Mouse (Mus musculus): ENCODE data around the gene Rsph14. TPM values are rescaled to one million over a fixed set of nuclear protein-coding genes. Genes with fewer than 3 reads are reported as not detected.
"Not testable (repeated sequence)": the region's sequence is repeated elsewhere in the genome, so short reads cannot be mapped to it uniquely, and the experiment has no call there.

Gene Rsph14
- total and polyA plus RNA-seq, 3 experiments, result not detected

DNA sequence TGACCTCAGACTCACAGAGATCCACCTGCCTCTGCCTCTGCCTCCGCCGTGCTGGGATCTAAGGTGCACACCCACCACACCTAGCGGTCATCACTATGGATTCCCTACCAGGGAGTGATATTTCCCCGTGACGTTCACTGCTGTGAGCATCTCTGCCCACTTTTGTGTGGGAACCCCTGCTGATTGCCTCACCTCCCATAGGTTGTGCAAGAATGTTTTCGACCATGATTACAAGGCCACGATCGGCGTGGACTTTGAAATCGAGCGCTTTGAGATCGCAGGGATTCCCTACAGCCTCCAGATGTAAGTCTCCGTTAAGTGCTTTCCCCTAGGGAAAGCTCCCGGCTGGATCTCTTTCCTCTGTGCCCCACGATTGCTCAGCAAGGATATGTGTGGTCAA, 13.4 kb upstream of the Rsph14 start:
- DNase-seq (ENCODE audit: low read depth, low spot score), result no peak
- no peaks in the 10 kb centered on the region for H3K27me3 ChIP-seq (ENCODE audit: control insufficient read depth in 1 of 2, insufficient read depth in 2 of 2, low read length in 2 of 2)
- H3K27ac ChIP-seq (ENCODE audit: control insufficient read depth, low read depth, low read length), result no peak overlapping the region
- no peaks in the 10 kb centered on the region for H3K9me3 ChIP-seq (replicated peaks; ENCODE audit: insufficient read depth, low read length)
- H3K4me3 ChIP-seq (ENCODE audit: control insufficient read depth in 1 of 2, insufficient read depth in 1 of 2, low read depth in 2 of 2, low read length in 2 of 2), result no peak overlapping the region
- H3K9ac ChIP-seq (ENCODE audit: control insufficient read depth, low read depth, low read length, poor library complexity, severe bottlenecking), result no peak overlapping the region
- H3K4me1 ChIP-seq (ENCODE audit: control insufficient read depth in 1 of 2, insufficient read depth in 2 of 2, low read length in 2 of 2), result no peaks in the 10 kb centered on the region
- TF ChIP-seq TCF12 (IDR thresholded peaks at IDR 0.05; ENCODE audit: low read depth, low read length) (no peak), ZKSCAN1 (IDR thresholded peaks at IDR 0.05; ENCODE audit: low read depth, low read length) (no peak), POLR2AphosphoS5 (IDR thresholded peaks at IDR 0.05; ENCODE audit: borderline replicate concordance, low read depth, low read length) (no peak), E2F4 (IDR thresholded peaks at IDR 0.05; ENCODE audit: borderline replicate concordance, low read depth, low read length) (no peak), CTCF (IDR thresholded peaks at IDR 0.05 in 2 of 3, conservative IDR thresholded peaks at IDR 0.05 in 1 of 3; ENCODE audit: control insufficient read depth in 1 of 3, insufficient read depth in 1 of 3, low read depth in 2 of 3, low read length in 3 of 3, poor library complexity in 1 of 3, severe bottlenecking in 1 of 3) (no peak), USF2 (IDR thresholded peaks at IDR 0.05; ENCODE audit: borderline replicate concordance in 1 of 2, insufficient read depth in 1 of 2, low read depth in 1 of 2, low read length in 2 of 2) (no peak), NRF1 (IDR thresholded peaks at IDR 0.05; ENCODE audit: insufficient read depth, low read depth, low read length, poor library complexity, severe bottlenecking) (no peak), TBP (IDR thresholded peaks at IDR 0.05; ENCODE audit: low read depth, low read length) (no peak), CHD1 (IDR thresholded peaks at IDR 0.05; ENCODE audit: low read depth, low read length) (no peak), ZNF384 (IDR thresholded peaks at IDR 0.05; ENCODE audit: low read depth, low read length) (no peak), UBTF (IDR thresholded peaks at IDR 0.05; ENCODE audit: borderline replicate concordance, insufficient read depth, low read depth, low read length) (no peak), RCOR1 (IDR thresholded peaks at IDR 0.05; ENCODE audit: low read depth, low read length) (no peak)
- no peaks in the 10 kb centered on the region for H3K36me3 ChIP-seq (ENCODE audit: control insufficient read depth in 1 of 2, insufficient read depth in 2 of 2, low read length in 2 of 2)
- H3K79me2 ChIP-seq (ENCODE audit: control insufficient read depth, insufficient read depth, low read length, poor library complexity), result no peaks in the 10 kb centered on the region

GRCm38 (mm10) chr10:75044459-75044858, 12.1 kb upstream of the Rsph14 start:
- TF ChIP-seq BHLHE40 (IDR thresholded peaks at IDR 0.05; ENCODE audit: borderline replicate concordance, low read depth, low read length) (no peak), CTCF (IDR thresholded peaks at IDR 0.05 in 2 of 3, conservative IDR thresholded peaks at IDR 0.05 in 1 of 3; ENCODE audit: control insufficient read depth in 1 of 3, insufficient read depth in 1 of 3, low read depth in 2 of 3, low read length in 3 of 3, poor library complexity in 1 of 3, severe bottlenecking in 1 of 3) (no peak), KAT2A (conservative IDR thresholded peaks at IDR 0.05; ENCODE audit: low read depth, low read length) (no peak), E2F4 (IDR thresholded peaks at IDR 0.05; ENCODE audit: borderline replicate concordance, low read depth, low read length) (no peak), RCOR1 (IDR thresholded peaks at IDR 0.05; ENCODE audit: low read depth, low read length) (no peak), ZMIZ1 (IDR thresholded peaks at IDR 0.05; ENCODE audit: low read depth, low read length) (no peak), NELFE (IDR thresholded peaks at IDR 0.05; ENCODE audit: low read depth, low read length) (no peak), ETS1 (IDR thresholded peaks at IDR 0.05; ENCODE audit: low read depth, low read length) (no peak), GABPA (IDR thresholded peaks at IDR 0.05; ENCODE audit: low read depth, low read length) (no peak), ZC3H11A (IDR thresholded peaks at IDR 0.05; ENCODE audit: low read depth, low read length) (no peak), SIN3A (IDR thresholded peaks at IDR 0.05; ENCODE audit: low read length) (no peak), POLR2A (IDR thresholded peaks at IDR 0.05; ENCODE audit: control insufficient read depth in 1 of 2, insufficient read depth in 1 of 2, low read depth in 1 of 2, low read length in 2 of 2, poor library complexity in 1 of 2) (no peak)
- H3K27ac ChIP-seq (ENCODE audit: control insufficient read depth, low read depth, low read length), result no peak overlapping the region
- no peaks in the 10 kb centered on the region for H3K36me3 ChIP-seq (ENCODE audit: control insufficient read depth in 1 of 2, insufficient read depth in 2 of 2, low read length in 2 of 2)
- H3K4me1 ChIP-seq (ENCODE audit: control insufficient read depth in 1 of 2, insufficient read depth in 2 of 2, low read length in 2 of 2), result no peaks in the 10 kb centered on the region
- no peak overlapping the region for H3K9ac ChIP-seq (ENCODE audit: control insufficient read depth, low read depth, low read length, poor library complexity, severe bottlenecking)
- no peak overlapping the region for H3K4me3 ChIP-seq (ENCODE audit: control insufficient read depth in 1 of 2, insufficient read depth in 1 of 2, low read depth in 2 of 2, low read length in 2 of 2)
- H3K9me3 ChIP-seq (replicated peaks; ENCODE audit: insufficient read depth, low read length), result no peaks in the 10 kb centered on the region
- no peaks in the 10 kb centered on the region for H3K79me2 ChIP-seq (ENCODE audit: control insufficient read depth, insufficient read depth, low read length, poor library complexity)
- no peaks in the 10 kb centered on the region for H3K27me3 ChIP-seq (ENCODE audit: control insufficient read depth in 1 of 2, insufficient read depth in 2 of 2, low read length in 2 of 2)
- DNase-seq (ENCODE audit: low read depth, low spot score), result no peak

DNA sequence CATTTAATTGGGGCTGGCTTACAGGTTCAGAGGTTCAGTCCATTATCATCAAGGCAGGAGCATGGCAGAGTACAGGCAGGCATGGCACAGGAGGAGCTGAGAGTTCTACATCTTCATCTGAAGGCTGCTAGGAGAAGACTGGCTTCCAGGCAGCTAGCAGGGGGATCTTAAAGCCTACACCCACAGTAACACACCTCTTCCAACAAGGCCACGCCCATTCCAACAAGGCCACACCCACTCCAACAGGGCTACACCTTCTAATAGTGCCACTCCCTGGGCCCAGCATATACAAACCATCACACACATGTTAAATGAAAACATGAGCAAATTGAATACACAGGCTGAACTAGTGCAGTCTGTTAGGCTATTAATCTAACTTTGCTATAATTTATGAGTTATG, 9.7 kb upstream of the Rsph14 start:
- H3K4me3 ChIP-seq (ENCODE audit: control insufficient read depth in 1 of 2, insufficient read depth in 1 of 2, low read depth in 2 of 2, low read length in 2 of 2); H3K79me2 ChIP-seq (ENCODE audit: control insufficient read depth, insufficient read depth, low read length, poor library complexity); H3K9me3 ChIP-seq (replicated peaks; ENCODE audit: insufficient read depth, low read length); DNase-seq (ENCODE audit: low read depth, low spot score); H3K9ac ChIP-seq (ENCODE audit: control insufficient read depth, low read depth, low read length, poor library complexity, severe bottlenecking); H3K36me3 ChIP-seq (ENCODE audit: control insufficient read depth in 1 of 2, insufficient read depth in 2 of 2, low read length in 2 of 2); H3K4me1 ChIP-seq (ENCODE audit: control insufficient read depth in 1 of 2, insufficient read depth in 2 of 2, low read length in 2 of 2); H3K27me3 ChIP-seq (ENCODE audit: control insufficient read depth in 1 of 2, insufficient read depth in 2 of 2, low read length in 2 of 2); H3K27ac ChIP-seq (ENCODE audit: control insufficient read depth, low read depth, low read length): not testable (repeated sequence)
